Mouse (Mus musculus) layer of hippocampus, adult 8-10 months (tissue): ENCODE results near the gene Colec11. TPM values are rescaled to one million over a fixed set of nuclear protein-coding genes. Genes with fewer than 3 reads are reported as not detected.

Experiments used
- total RNA-seq, 4 experiments: library from RNA; stranded (reverse); gene quantifications; 2 replicates each; pipeline ENCODE4 v1.2.4; 2022

Gene Colec11
- total RNA-seq, 4 experiments from 2014 or later, result 0.55 to 0.85 (median 0.62) TPM

Other genes starting within 250 kb of the Colec11 start
- gene Dcdc2c, start 71.0 kb downstream of the Colec11 start, total RNA-seq, result under 1 TPM; 0.20 to 0.43 (median 0.34) TPM
- gene Allc, start 40.9 kb downstream of the Colec11 start, total RNA-seq, result under 1 TPM in 3 of 4 experiments, not detected in 1; 0.23 to 0.45 (median 0.36) TPM
- 100 to 1,000 TPM; 245 to 375 (median 299) TPM for gene Rps7, start 12.6 kb upstream of the Colec11 start, total RNA-seq
- gene Rnaseh1, start 26.2 kb upstream of the Colec11 start, total RNA-seq, result 10 to 100 TPM; 13.4 to 16.3 (median 14.5) TPM
- 10 to 100 TPM; 41.6 to 48.1 (median 43.4) TPM for gene Adi1, start 51.9 kb upstream of the Colec11 start, total RNA-seq
- gene Trappc12, start 127.1 kb upstream of the Colec11 start, total RNA-seq, result 10 to 100 TPM; 56.4 to 64.8 (median 59.1) TPM
- gene Eipr1, start 128.4 kb upstream of the Colec11 start, total RNA-seq, result 10 to 100 TPM; 45.7 to 63.2 (median 54.1) TPM